Mouse (Mus musculus) olfactory bulb, adult 2 months (tissue): ENCODE measurements at regions not wholly inside any gene's neighbourhood (a gene's known extent, or its start where the extent isn't known, plus 50 kb on each side); places are given as distances from the start of the nearest gene placed in this dataset.
"Not testable (repeated sequence)": the region's sequence is repeated elsewhere in the genome, so short reads cannot be mapped to it uniquely, and the experiment has no call there.

Experiments
- H3K27ac ChIP-seq: fragments of 200-500 bp; 2 replicates; pipeline ENCODE4 v1.5.1; 2012; ENCODE audit warnings: low read depth, low read length; ENCODE audit not compliant: insufficient read depth
- H3K4me1 ChIP-seq: fragments of 200-500 bp; 2 replicates; pipeline ENCODE4 v1.6.1; 2012; ENCODE audit warnings: low read length; ENCODE audit not compliant: control insufficient read depth, insufficient read depth
- H3K4me3 ChIP-seq: fragments of 200-500 bp; 2 replicates; pipeline ENCODE4 v1.5.1; 2012; ENCODE audit warnings: mild to moderate bottlenecking, low read depth, low read length, moderate library complexity; ENCODE audit not compliant: insufficient read depth
- CTCF ChIP-seq: fragments of 200-500 bp; IDR thresholded peaks from 2 replicates; pipeline ENCODE4 v1.5.1; 2012; ENCODE audit warnings: low read depth, mild to moderate bottlenecking, low read length, moderate library complexity; ENCODE audit not compliant: insufficient read depth
- POLR2A ChIP-seq: fragments of 200-500 bp; IDR thresholded peaks from 2 replicates; pipeline ENCODE4 v1.6.1; 2012; ENCODE audit warnings: mild to moderate bottlenecking, low read depth, low read length, moderate library complexity; ENCODE audit not compliant: insufficient read depth
- WGBS: fragments of 180-500 bp; shearing (Covaris S2); methylation state at CpG from one replicate; pipeline ENCODE4 v1.1.7; 2018; 5-methylcytosine and 5-hydroxymethylcytosine counted together

DNA sequence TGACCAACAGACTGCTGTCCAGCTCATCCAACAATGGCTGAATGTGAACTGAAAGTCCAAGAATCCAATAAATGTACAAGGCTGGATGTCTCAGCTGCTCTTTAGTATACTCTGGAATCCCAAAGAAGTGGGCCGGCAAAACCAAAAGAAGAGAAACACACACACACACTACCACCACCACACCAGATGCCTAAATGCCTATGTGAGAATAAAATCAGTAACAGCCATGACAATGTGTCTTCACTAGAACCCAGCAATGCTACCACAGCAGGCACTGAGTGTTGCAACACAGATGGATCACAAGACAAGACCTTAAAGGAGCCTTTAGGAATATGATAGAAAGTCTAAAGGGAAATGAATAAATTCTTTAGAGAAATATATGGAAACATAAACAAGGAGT is 385.3 kb downstream of the Tox3 start:
- no peaks in the 10 kb centered on the region for H3K4me1 ChIP-seq
- 96% methylated on average over 1 of the region's 1 CpGs for WGBS
- H3K27ac ChIP-seq, result no peak overlapping the region
- TF ChIP-seq CTCF, result no peak
- TF ChIP-seq POLR2A, result no peak
- no peak overlapping the region for H3K4me3 ChIP-seq

DNA sequence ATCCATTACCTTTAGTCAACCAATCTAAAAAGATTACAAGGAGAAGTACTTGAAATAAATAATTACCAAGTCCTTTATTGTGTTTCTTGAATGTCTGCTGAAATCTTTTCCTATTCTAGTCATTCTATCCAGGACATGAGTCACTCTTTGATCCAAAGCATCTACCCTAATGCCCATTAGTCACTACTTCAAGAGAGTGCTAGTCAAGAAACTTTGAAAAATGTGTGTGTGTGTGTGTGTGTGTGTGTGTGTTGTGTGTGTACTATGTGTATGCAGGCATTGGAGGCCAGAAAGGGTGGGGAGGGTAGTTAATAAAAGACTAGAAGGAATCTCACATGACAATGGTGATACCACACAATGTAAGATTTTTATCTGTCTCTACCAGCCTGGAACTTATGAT is 390.7 kb downstream of the Tox3 start:
- TF ChIP-seq CTCF, result no peak
- TF ChIP-seq POLR2A, result no peak
- H3K4me3 ChIP-seq, result no peak overlapping the region
- no peaks in the 10 kb centered on the region for H3K4me1 ChIP-seq
- no peak overlapping the region for H3K27ac ChIP-seq

DNA sequence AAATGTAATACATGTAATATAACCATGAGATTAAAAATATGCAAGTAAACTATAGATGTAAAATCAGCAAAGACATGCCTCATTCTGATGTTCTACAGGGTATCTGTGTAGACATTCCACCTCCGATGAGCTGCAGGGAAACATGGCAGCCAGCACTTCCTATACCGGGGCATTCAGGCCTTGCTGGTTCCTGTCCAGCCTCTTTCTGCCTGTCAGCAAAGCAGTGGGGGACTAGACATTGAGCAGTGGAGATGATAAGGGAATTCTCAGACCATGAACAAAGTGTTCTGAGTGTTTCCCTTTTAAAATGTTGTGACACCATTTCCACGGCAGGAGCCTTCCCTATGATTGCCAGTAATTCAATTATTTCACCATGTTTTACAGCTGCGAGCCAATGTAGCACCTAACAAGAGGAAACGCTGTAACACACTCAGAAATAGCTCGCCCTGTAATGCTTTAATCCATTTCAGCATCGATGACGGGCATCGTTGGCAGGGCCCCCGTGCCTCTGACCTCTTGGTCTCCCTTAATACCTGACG is 391.6 kb downstream of the Tox3 start:
- WGBS, result 60% methylated on average over 11 of the region's 11 CpGs
- no peak for TF ChIP-seq CTCF
- no peak for TF ChIP-seq POLR2A
- H3K4me1 ChIP-seq, result no peaks in the 10 kb centered on the region
- no peak overlapping the region for H3K27ac ChIP-seq
- H3K4me3 ChIP-seq, result no peak overlapping the region

DNA sequence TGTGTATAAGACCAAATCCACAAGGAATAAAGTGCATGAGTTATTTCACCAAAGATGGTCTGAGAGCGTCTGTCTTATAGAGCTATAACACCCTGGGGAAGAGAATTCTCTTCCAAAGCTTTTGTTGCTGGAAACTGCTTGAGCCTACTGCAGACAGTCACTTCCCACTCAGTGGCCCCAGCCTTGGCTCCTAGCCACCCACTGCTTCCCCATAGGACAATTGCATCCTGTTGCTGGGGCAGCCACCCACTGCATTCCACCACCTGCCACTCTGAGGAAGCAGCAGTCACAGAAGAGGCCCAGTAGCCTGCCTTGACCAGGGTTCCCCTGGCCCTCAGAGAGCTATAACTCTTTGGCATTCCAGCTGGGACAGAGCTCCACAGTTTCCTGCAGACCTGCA is 409.3 kb downstream of the Tox3 start:
- Histone ChIP-seq H3K4me1 (no peaks in the 10 kb centered on the region), H3K27ac (no peak overlapping the region), H3K4me3 (no peak overlapping the region)
- WGBS, result 81% methylated on average over 1 of the region's 1 CpGs
- TF ChIP-seq CTCF (no peak), POLR2A (no peak)

DNA sequence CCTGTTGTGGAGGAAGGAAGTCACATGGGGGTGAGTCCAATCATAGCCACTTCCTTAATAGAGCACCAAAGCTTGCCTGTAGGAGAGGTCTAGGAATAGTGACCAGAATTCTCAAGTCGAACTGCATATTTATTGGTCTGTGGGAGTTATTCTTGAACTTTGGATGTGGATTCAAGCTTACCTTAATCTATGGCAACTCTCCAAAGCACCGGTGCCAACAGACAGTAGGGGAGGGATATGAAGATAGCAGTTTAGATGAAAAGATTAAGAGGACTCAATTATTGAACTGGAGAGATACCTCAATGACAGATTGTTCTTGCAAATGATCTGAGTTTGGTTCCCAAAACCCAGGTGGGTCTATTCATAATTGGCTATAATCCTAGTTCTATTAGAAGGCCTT is 413.6 kb downstream of the Tox3 start:
- no peak overlapping the region for H3K4me3 ChIP-seq
- H3K27ac ChIP-seq, result no peak overlapping the region
- TF ChIP-seq POLR2A (no peak), CTCF (no peak)
- no peaks in the 10 kb centered on the region for H3K4me1 ChIP-seq
- WGBS, result 82% methylated on average over 2 of the region's 2 CpGs

DNA sequence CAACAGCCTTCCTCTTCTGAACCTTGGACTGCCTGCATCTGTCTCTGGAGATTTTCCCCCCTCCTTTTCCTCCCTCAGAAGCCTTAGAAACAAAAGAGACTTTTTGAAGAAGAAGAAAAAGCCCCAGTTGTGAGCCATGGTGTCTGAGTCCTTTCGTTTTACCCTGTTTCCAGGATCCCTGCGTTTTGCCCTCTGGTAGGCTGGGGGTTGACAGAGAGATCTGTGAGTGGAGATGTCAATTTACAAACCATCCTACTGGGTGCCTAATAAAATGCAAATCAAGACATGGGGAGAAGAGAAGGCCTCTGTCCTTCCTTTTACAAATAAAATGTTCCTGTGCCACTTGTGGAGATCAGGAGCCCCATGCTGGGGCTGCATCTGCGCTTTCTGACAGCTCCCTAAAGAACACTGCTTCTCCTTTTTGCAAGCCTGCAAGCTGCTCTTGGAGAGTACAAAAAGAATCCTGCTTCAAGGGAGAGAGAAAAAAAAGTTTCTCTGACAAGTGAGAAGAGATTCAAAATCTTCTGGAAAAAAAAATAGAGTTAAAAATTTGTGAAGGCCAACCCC is 421.4 kb downstream of the Tox3 start:
- H3K27ac ChIP-seq, result no peak overlapping the region
- no peak for TF ChIP-seq CTCF
- TF ChIP-seq POLR2A, result no peak
- 27% methylated on average over 3 of the region's 3 CpGs for whole genome bisulfite sequencing
- no peaks in the 10 kb centered on the region for H3K4me1 ChIP-seq
- H3K4me3 ChIP-seq, result no peak overlapping the region

DNA sequence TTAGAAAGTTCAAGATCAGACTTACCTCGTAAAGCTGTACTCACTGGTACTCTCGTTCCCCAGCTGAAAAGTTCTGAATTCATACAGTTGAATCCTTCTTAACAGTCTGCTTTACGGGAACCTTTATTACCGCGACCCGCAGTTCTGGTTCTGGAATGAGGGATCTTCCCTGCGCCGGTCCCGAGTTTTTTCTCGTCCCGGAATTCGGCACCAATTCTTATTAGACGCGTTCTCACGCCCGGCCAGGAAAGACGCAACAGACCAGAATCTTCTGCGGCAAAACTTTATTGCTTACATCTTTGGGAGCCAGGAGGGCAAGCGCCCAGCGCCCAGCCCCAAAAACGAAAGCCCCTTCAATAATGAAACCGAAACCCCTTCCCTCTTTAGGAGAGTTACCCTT is 423.4 kb downstream of the Tox3 start:
- WGBS, result 99% methylated on average over 14 of the region's 22 CpGs
- H3K4me3 ChIP-seq, H3K27ac ChIP-seq, H3K4me1 ChIP-seq: not testable (repeated sequence)

DNA sequence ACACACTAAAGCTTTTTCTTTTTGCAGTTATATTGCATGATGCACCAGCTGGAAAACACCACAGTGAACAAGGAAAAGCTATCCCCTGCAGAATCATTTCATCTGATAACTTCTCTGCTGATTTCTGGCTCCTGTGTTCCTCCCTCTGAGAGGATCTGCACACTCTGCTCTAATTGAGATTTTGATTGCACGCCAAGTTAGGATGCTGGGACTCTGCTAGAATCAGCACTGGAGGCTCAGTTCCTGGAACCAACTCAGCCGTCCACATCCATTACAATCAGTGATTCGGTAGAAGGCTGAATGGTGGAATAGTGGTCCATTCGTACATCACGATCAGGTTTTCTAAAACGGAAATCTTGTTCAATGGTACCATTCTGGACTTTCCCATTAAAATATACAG is 434.1 kb downstream of the Tox3 start:
- Histone ChIP-seq H3K27ac (no peak overlapping the region), H3K4me1 (no peaks in the 10 kb centered on the region), H3K4me3 (no peak overlapping the region)
- TF ChIP-seq CTCF (no peak), POLR2A (no peak)
- 72% methylated on average over 6 of the region's 6 CpGs for WGBS

DNA sequence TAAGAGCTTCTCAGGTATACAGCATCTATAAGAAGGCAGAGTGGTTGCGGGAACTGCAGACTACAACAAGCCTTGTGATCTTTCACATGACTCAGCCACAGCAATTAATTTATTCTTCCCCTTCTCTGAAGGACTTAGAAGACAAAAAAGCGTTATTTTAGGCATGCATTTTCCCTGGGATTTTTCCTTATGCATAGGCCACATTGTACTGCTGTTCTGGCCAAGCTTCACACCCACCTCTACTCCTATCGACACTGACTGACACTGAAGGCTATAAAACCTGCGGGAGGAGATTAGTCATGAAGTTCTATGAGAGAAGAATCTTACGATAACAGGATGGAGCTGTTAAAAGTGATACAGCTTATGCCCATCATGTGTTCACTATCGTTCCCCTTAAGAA is 441.9 kb downstream of the Tox3 start:
- H3K27ac ChIP-seq, result peak overlapping the region; percentile 75
- WGBS, result 36% methylated on average over 6 of the region's 6 CpGs
- TF ChIP-seq CTCF, result no peak
- no peak for TF ChIP-seq POLR2A
- no peak overlapping the region for H3K4me3 ChIP-seq
- no peaks in the 10 kb centered on the region; the same call in 1 of the 2 replicates for H3K4me1 ChIP-seq

DNA sequence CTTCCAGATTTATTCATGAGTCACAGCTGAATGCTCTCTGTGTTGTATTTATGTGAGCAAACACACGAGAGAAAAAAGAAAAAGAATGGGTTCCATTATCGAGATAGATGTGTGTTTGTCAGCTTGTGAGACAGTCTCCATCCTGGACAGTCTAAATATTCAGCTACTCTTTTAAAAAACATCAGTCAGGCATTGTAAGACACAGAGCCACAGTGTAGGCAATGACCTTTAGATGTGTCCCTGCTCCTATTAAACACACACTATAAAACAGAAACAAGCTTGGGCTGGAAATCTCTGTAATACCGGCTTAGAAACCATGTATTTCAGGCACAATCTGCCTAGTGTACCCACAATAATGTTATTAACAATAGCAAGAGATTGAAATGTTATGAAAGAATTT is 442.6 kb downstream of the Tox3 start:
- Histone ChIP-seq H3K4me1 (no peaks in the 10 kb centered on the region; the same call in 1 of the 2 replicates), H3K27ac (no peak overlapping the region), H3K4me3 (no peak overlapping the region)
- 18% methylated on average over 3 of the region's 3 CpGs for WGBS
- no peak for TF ChIP-seq CTCF
- no peak for TF ChIP-seq POLR2A
